Mouse (Mus musculus) liver, adult 2 months (tissue): Measurements from ENCODE around the gene Tubb3.

ENCODE experiments used
- CTCF ChIP-seq: fragments of 200-500 bp; IDR thresholded peaks from 2 replicates; pipeline ENCODE4 v1.5.1; 2011; ENCODE audit warnings: low read depth, low read length, control low read depth
- POLR2A ChIP-seq: fragments of 200-500 bp; IDR thresholded peaks from 2 replicates; pipeline ENCODE4 v1.6.1; 2011; ENCODE audit warnings: low read length, control low read depth; ENCODE audit not compliant: insufficient read depth; ENCODE audit errors: extremely low read depth

DNA sequence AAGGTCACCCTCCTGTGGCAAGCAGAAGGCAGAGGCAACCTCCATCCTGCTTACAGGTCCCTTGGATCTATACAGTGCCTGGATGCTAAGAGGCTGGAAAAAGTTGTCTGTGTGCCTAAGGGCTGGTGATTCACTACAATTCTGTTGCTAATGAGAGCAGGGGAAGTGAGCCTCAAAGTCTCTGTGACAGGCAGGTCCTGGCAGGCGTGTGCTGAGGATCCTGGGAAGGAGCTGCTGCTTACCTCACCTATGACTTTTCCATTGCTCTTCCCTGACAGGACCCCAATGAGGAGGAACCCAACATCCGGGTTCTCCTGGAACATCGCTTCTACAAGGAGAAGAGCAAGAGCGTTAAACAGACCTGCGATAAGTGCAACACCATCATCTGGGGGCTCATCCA is 42.7 kb downstream of the Tubb3 start:
- no peak for TF ChIP-seq POLR2A
- TF ChIP-seq CTCF, result no peak
